Mouse (Mus musculus) MN1 (cell line): ENCODE data around the gene Olfr1368.
A peak's percentile ranks its signal among the peaks of the same experiment; 100 is the strongest.
"Not testable (repeated sequence)": the region's sequence is repeated elsewhere in the genome, so short reads cannot be mapped to it uniquely, and the experiment has no call there.

Experiments
- DNase-seq: peaks from one replicate; pipeline ENCODE4 v3.0.0-alpha.2; 2016; ENCODE audit warnings: low spot score

Olfr1368 gene

DNA sequence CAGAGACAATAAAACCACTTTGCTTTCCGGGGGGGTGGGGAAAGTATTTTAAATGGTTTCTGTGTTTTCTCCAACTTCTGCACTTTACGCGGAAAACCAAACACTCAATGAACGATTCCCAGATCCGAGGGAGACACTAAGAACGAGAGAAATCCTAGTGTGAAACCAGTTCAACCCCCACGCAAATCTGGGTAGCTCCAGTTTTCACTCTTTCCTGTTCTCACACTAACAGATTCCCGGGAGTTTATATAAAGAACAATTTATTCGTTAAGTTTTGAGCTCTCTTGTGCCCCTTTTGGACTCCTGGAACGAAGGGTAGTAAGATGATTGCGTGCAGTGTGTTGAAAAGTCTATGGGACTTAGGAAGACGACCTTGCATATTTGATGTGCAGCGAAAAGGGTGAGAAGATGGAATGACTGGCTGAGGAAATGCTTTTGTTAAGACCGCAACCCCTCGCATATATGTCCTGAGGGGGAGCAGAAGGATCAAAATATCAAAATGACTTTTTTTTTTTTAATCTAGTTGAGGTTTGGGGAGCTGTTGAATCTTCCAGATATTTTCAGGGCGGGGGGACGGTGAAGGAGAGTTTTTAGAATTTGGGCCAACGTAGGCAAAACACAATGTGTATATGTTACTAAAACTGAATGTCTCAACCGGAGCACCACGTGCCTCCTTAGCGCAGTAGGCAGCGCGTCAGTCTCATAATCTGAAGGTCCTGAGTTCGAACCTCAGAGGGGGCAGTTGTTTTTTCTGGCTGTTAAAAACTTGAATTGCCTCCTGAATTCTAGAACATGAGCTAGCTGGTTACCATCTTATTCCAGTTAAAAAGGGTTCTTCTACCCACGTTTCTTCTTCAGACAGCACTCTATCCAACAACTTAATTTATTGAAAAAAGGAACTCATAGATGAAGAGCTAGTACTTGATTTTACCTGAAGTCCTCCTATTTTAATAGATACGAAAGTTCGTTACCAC lies 21.6 kb upstream of the Olfr1368 start:
- peak; percentile 83 for DNase-seq

DNA sequence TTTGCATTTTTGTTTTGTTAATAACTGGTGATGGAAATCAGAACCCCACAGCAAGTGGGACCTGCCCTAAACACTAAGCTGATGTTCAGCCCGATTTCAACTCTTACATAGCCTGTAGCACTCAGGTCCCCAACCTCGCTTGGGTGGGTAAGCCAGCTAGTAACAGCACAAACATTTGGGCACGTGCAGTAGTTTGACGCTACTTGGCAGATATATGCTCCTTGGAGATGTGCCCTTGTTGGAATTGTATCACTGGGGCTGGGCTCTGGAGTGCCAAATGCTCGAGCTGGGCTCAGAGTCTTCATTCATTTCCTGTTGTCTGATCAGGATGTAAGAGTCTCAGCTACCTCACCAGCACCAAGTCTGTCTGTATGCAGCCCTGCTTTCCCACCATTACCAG lies 16.9 kb upstream of the Olfr1368 start:
- no peak for DNase-seq

DNA sequence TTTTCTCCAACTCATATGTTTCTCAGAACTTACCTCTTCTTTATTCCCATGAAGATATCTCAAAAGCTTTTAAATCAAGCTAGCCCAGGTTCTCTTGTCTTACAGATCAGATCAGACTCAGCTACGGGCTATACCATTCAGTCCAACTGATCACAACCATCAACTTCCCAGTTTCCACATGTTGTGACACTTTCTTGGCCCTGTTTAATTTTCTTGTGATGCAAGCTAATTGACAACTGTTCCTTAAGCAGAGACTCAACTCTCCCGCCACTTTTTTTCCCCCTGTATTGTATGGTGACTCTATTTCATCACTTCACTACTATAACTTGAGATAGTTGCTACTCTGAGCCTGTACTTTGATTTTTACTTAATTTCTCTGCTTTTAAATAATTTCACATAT lies 15.9 kb upstream of the Olfr1368 start:
- DNase-seq, result no peak

DNA sequence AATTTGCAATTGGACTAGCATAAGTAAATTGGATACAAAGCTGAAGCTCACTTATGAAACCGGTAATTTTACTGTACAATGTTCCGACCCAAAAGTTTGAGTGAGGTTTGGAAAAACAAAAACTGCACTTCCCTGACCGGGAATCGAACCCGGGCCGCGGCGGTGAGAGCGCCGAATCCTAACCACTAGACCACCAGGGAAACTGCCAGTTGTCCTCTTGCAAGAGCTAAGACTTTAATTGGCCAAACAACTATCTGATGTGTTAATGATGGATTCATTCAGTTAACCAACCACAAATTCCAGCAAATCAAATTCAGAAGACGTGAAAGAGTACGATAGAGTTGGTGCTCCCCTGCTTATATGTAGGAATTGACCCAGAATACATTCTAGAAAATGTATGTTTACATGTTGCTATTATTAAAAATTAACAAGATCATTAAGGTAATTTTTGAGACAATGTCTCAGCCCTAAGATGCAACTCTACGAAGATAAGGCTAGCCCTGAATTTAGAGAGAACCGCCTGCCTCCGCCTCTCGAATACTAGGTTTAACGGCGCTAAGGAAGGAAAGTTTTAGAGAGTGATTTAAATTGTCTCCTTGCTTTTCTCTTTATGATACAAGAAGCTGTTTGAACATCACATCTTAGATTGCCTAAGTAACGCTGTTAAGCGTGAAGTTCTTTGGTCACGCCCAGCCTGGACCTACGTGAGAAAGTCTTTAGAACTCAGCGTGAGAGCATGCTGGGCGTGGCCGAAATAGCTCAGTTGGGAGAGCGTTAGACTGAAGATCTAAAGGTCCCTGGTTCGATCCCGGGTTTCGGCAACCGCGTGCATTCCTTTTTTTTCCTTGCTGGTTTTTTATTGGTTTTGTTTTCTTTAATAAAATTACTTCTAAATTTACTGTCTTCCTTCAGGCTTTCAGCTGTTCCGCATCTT lies 15.3 kb upstream of the Olfr1368 start:
- peak; percentile 90 for DNase-seq

DNA sequence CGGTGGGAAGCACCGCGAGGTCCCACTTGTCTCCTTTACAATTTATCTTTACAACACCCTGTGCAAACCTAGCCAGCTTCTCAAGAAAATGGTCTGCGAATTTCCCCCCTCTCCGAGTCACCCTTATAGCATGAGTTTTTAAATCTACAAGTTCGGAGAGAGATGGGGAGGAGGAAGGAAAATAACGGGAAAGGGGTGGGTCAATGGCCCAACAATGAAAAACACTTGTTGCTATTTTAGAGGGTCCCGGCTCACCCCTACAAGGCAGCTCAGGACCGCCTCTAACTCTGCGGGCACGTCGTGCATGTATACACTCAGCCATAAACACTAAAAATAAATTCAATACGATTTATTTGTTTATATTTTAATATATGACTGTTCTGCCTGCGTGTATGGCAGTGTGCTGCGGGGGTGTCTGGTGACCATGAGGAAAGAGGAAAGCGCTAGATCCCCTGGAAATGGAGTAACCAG lies 14.4 kb upstream of the Olfr1368 start:
- DNase-seq, result no peak

DNA sequence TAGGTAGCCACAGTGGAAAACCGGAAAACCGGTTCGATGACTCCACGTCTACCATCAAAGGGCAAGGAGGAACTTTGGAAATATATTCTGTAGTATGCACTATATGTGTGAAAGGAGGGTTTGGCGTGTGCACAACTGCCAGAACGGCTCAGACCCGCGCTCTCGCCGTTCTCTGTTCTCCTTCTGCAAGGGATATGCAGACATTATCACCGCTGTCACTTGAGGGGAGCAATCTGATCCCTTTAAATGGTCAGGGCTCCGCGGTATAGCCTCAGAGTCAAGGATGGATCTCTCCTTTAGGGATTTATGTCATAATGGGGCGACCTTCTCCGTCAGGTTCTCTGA lies 13.8 kb upstream of the Olfr1368 start:
- DNase-seq, result no peak

DNA sequence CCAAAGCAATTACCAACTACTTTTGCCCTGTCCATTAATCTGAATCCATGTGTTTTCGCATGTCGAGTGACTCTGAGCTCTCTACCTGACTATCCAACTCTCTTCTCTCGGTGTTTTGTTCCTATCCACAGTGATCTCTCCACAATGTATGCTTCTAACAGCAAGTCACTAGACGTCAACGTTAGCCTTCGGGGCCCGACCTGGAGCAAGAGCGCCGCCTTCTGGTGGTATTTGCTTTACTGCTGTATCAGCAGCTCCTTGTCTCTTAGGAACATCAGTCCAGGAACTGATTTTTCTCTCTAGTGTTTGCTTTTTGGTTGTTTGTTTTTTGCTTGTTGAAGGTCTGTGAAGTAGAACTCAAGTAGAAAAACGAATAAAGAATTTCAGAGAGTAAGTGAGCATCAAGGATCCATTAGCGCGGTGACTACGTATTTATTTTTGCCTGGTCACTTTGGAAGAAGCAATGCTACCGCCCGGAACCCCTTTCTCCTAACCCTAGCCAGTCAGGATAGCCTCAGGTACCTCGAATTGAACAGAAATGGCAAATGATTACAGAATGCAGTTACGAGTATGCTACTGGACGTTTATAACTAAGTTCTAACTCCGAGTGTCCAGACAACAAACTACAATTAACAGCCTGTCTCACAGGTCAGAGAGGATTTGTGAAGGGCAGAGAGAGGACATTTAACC lies 13.3 kb upstream of the Olfr1368 start:
- peak; percentile 73 for DNase-seq

DNA sequence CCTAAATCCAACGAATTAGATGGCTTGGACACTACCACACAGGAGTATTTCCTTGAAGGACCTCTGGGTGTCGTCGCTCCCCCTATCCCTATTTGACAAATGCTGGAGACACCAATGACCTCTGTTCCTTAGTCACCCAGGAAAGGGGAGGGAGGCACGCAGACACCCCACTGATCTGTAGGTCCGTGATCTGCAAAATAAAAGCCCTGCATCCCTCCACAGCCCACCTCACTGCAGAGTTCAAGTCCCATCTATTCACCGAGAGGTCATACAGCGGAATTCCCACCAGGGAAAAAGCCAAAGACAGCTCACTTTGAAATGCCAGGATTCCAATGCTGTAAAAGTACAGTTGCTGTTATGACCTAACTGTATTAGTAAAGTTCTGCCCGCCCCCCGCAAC lies 12.4 kb upstream of the Olfr1368 start:
- DNase-seq, result no peak

DNA sequence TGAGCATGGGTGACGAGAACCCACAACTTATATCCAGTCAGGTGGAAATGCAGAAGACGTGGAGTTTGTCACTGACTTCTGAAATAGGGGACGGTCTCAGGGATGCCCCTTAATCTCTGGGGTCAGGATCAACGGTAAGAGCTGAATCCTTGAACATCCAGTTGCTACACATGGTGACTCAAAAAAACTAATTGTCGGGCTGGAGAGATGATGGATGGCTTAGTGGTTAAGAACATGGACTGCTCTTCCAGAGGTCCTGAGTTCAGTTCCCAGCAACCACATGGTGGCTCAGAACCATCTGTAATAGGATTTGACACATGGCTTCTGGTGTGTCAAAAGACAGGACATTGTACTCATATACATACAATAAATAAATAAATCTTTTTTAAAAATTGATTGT lies 10.2 kb upstream of the Olfr1368 start:
- DNase-seq, result no peak

DNA sequence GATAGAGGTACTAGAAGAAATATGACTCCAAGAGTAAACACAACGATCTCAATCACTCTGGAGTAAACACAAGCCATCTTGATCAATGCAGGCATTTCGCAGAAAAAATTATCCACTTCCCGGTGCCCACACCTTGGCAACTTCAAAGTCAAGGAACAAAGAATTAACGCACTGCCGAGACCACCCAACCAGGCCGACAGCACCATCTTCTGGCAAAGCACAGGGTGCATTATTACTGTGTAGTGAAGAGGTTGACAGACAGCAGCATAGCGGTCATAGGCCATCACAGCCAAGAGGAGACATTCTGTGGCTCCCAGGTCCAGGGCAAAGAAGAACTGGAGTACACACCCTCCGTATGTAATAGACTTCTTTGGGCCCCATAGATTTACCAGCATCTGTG lies 3.2 kb downstream of the Olfr1368 start:
- no peak for DNase-seq

DNA sequence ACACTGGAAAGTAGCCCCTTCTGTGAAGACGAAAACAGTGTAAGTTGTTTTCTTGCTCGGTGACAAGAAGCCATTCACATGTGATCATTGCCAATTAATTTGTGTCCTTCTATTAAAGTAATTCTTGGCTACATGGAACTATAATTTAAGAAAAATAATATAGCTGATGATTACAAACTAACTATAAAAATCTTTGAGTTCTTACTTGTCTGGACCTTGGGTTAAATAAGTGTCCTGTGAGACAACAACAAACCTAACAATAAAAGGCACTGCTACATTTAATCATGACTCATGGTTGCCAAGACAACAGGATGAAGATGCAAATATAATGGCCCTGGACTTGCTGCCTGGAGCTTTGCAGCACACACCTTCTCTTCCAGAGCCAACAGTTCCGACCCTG lies 16.3 kb downstream of the Olfr1368 start, which contains the start of gene Olfr263:
Gene Olfr263, plus strand, starts transcription at position 301 of the 400 bp plus-strand sequence.
- not testable (repeated sequence) for DNase-seq

DNA sequence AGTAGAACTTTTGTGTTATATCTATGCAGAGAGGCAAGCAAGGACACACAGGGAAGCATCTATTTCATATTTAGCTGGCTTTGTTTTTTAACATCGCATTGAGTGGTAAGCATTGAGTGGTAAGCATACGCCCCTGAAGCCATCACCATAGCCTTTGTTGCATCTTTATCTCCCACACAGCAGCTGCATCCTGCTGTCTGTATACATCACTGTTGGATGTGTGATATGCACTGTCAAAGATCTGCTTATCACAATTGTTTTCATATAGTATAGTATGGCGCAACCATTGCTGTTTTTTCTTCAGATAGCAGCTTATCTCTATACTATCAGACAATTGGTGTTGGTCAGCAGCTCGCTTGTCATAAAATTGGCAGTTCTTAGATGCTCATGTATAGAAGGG lies 31.5 kb downstream of the Olfr1368 start:
- no peak for DNase-seq

DNA sequence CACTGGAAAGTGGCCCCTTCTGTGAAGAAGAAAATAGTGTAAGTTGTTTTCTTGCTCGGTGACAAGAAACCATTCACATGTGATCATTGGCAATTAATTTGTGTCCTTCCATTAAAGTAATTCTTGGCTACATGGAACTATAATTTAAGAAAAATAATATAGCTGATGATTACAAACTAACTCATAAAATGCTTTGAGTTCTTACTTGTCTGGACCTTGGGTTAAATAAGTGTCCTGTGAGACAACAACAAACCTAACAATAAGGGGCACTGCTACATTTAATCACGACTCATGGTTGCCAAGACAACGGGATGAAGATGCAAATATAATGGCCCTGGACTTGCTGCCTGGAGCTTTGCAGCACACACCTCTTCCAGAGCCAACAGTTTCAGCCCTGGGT lies 34.5 kb downstream of the Olfr1368 start, which contains the start of gene Olfr1369-ps1:
Gene Olfr1369-ps1, plus strand, starts transcription at position 301 of the 400 bp plus-strand sequence.
- DNase-seq, result not testable (repeated sequence)

DNA sequence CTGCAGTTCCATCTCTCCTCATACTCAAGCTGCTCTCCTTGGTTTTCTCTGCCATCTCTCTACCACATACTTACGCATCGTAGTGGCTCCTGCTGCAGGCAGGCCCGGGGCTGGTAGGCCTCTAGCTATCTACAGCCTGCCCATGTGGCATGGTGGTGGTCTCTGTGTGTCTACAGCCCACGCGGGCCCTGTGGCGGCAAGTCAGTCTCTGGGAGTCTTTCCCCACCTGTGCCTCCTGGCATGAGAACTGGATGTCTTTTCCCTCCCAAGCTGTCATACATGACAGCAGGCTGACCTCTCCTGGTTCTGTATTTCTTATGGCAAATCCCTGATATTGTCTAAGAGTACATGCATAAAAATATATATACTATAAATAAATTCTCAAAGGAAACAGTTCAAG lies 35.2 kb downstream of the Olfr1368 start:
- DNase-seq, result no peak

DNA sequence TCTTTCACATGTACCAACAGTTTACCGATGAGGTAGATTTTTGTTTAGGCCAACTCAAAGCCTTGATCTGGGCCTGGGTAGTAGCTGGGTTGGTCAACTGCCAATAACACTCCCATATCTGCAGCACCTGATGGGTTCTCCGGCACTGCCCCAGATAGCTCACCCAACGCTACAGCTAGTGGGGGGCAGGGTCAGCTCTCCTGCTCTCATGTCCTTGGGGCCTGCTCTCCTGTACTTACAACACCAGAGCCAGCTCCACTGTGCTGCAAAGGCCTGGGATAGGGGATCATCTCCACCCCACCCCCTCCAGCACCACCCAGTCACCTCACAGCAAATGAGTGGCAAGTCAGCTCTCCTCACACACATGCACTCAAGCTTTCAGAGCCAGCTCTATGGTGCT lies 35.9 kb downstream of the Olfr1368 start:
- DNase-seq, result no peak
